Mouse (Mus musculus): ENCODE measurements around the gene Mllt6. TPM values are rescaled to one million over a fixed set of nuclear protein-coding genes. Genes with fewer than 3 reads are reported as not detected.
A peak's percentile ranks its signal among the peaks of the same experiment; 100 is the strongest.

The Mllt6 gene
- total RNA-seq, 2 experiments from 2014 or later, result 58.1 to 61.7 TPM

- no peak for DNase-seq
- intact Hi-C loops (cut with DNase I), result loop anchor here (1.0 kb wide), 1 partner anchor 22 kb away; no protein-coding TSS in a partner anchor
These were observed 23.2 kb downstream of the Mllt6 start for GRCm38 (mm10) chr11:97686322-97686908.

GRCm38 (mm10) chr11:97687061-97687460 is 23.8 kb downstream of the Mllt6 start:
- intact Hi-C loops (cut with DNase I), result loop anchor here (1.0 kb wide), 1 partner anchor 42 kb away; no protein-coding TSS in a partner anchor
- DNase-seq, result no peak

DNA sequence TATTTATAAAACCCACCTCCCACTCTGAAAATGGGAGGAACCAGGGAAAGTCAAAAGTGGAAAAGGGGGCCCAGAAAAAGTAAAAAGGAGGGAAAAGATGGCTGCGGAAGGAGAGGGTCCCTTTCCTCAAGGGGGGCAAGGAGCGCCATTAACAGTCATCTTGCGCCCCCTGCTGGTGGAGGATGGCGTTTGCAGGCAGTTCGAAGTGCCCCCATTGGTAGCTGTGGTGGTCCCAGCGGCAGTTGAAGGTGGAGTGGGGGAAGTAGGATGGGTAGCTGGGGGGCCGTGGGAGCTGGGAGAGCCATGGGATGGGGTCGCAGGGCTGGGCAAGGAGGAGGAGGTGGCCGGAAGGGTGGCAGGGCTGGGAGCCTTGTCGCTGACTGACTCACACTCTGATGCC is 26.6 kb downstream of the Mllt6 start:
- intact Hi-C loops (cut with DNase I), result loop anchor here (2.0 kb wide), 1 partner anchor 201 kb away; no protein-coding TSS in a partner anchor
- peak; percentile 70 to 79 for DNase-seq

- intact Hi-C loops (cut with DNase I), result no loop called here
- no peak for DNase-seq
These were observed 31.2 kb downstream of the Mllt6 start for GRCm38 (mm10) chr11:97694435-97694834.

DNA sequence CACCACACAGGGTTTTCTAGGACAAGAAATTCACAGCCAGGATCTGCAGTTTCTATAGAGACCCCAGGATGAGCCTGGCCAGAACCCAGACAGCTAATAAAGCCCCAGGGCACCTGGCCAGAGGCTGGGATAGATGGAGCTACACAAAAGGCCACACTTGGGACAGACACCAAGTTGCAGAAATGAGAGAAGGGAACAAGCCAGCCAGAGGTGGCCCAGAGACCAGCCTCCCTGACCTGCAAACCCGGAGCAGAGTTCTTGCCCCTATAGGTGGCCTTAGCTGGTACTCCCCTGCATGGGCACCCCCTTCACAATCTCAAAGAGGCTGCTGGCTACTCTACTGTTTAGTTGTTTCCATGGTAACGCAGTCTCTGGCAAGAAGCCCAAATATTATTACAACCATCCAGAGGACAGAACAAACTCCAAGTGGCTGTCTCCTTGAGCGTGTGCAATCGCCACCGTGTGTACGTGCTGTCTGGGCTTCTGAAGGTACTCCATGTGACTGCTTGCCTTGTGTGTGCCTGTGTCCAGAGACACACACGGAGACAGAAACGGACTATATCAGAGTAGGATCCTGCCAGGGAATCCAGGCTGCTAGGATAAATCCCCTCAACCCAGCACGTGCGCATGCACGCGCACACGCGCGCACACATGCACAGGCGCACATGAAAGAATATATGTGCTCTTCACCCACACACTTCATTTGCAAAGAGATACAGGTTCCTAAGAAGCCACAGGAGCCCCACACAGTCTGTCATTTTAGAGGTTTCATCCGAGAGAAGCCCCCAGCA is 31.9 kb downstream of the Mllt6 start:
- DNase-seq, result peak in 1 of 2 experiments; percentile 65
- intact Hi-C loops (cut with DNase I), result no loop called here

DNA sequence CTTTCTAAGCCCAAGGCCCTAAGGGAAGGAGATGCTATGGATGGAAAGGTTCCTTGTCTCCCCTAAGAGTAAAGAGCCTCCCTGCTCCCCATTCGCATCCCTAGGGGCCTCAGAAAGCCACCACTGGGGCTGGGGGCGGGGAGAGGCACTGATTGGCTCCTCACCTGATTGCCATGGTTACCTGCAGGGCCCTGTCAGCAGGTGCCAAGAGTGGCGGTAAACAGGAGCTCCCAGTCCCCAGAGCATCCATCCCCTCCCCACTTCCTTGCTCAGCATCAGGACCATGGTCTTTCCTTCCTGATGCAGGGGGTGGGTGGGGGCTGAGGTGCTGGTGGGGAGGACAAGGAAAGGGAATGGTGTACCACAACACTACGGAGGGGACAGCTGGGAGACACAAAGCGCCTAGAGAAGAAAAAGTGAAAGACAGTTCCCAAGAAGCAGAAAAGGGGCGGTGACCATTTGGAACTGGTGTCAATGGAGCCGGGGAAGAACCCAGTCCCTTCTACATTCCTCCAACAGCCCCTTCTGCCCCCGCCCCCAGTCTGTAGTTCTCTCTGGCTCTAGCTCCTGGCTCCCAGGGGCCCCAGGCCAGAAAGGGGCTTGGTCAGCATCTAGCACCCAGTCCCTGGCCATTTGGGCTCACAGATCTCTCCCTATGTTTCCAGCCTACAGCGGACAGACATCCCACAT is 32.6 kb downstream of the Mllt6 start:
- no peak for DNase-seq
- intact Hi-C loops (cut with DNase I), result no loop called here

DNA sequence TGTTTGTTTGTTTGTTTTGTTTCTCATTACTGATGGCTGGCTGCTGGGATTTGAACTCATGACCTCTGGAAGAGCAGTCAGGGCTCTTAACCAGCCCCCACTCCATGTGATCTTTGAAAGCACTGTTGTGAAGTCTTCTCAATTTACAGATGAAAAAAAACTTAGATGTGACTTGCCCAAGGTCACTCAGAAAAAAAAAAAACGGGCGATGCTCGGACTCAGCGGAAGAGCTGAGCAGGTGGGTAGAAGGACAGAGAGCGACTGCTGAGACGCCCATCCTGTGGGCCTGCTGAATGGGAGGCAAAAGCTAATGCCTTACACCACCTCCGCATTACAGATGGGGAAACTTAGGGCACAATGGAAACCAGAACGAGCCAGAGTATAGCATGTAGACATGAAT is 33.5 kb downstream of the Mllt6 start:
- DNase-seq, result no peak
- intact Hi-C loops (cut with DNase I), result no loop called here

DNA sequence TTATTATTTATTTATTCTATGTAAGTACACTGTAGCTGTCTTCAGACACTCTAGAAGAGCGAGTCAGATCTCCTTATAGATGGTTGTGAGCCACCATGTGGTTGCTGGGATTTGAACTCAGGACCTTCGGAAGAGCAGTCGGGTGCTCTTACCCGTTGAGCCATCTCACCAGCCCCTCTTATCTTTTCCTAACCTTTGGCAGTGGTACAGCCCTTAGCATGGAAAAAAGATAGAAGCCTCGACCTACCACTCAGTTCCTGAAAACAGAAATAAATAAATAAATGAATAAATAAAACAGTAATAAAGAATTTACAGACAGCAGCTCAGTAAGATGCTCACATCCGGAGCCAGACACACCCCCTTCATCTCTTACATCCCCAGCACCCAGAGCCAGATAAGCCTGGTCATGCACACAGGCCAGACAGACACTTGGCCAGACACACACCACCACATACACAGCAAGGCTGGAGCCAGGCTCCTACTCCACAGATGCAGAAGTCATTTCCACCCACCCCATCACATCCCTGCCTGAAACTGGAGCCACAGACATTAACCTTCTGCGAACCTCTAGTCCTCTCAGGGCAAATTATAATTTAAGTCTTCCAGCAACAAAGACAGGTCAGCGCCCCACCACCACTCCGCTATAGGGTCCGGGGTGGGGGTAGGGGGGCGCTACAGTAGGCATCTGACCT is 34.1 kb downstream of the Mllt6 start:
- DNase-seq, result no peak
- intact Hi-C loops (cut with DNase I), result no loop called here

- no peak for DNase-seq
These were observed 34.8 kb downstream of the Mllt6 start for GRCm38 (mm10) chr11:97697891-97698529.

DNA sequence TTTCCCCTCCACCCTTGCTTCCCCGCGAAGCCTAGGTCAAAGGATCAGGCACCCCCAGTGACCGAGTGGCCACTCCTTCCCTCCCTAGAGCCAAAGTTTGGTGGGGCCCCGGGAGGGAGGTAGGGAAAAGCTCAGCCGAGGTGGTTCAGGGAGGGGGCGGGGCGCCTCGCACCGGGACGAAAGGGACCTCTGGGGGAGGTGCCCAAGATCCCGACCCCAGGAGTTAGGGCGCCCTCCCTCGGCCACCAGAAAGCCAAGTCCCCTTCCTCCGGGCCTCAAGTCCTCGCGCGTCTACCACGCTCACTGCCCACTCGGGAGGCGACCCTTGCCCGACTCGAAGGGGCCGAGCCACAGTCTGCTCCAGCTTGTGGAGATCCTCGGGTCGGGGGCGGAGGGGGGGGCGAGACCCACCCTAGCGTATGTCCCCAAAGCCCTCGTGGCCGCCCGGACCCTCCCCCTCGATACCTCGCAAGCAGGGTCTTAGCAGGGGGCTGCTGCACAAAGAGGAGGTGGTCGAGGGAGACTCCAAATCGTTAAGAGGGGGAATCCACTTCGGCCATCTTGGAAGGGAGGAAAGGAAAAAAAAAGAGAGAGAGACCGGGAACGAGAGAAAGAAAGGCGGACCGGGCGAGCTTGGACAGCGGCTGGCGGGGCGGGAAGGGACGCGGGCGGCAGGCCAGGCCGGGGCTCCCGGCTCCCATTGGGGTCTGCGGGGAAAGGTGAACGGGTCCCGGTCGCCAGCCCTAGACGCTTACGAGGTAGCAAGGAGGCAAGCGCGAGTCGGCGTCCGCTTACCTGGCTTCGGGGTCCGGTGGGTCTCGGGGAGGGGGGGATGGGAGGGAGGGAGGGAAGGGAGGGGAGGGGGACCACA is 35.8 kb downstream of the Mllt6 start:
- intact Hi-C loops (cut with DNase I), result loop anchor here (2.0 kb wide), 1 partner anchor 40 kb away; no protein-coding TSS in a partner anchor
- peak; percentile 77 to 84 for DNase-seq

More at GRCm38 (mm10) chr11:97697891-97698529, 34.8 kb downstream of the Mllt6 start:
- intact Hi-C loops (cut with DNase I), result loop anchor here (2.0 kb wide), 1 partner anchor 39 kb away; no protein-coding TSS in a partner anchor

GRCm38 (mm10) chr11:97699626-97700002 is 36.4 kb downstream of the Mllt6 start:
- intact Hi-C loops (cut with DNase I), result loop anchor here (2.0 to 5.0 kb wide), 2 partner anchors 41 to 288 kb away; partner anchors contain the start of gene Plxdc1
- DNase-seq, result peak; percentile 80 to 87

GRCm38 (mm10) chr11:97700003-97700745 is 37.0 kb downstream of the Mllt6 start, which contains the start of gene Pcgf2:
Pcgf2 (minus strand) TSS chr11:97700497.
- intact Hi-C loops (cut with DNase I), result loop anchor here (5.0 kb wide), 1 partner anchor 287 kb away; the partner anchor contains the start of gene Plxdc1
- peak; percentile 87 to 88 for DNase-seq

DNA sequence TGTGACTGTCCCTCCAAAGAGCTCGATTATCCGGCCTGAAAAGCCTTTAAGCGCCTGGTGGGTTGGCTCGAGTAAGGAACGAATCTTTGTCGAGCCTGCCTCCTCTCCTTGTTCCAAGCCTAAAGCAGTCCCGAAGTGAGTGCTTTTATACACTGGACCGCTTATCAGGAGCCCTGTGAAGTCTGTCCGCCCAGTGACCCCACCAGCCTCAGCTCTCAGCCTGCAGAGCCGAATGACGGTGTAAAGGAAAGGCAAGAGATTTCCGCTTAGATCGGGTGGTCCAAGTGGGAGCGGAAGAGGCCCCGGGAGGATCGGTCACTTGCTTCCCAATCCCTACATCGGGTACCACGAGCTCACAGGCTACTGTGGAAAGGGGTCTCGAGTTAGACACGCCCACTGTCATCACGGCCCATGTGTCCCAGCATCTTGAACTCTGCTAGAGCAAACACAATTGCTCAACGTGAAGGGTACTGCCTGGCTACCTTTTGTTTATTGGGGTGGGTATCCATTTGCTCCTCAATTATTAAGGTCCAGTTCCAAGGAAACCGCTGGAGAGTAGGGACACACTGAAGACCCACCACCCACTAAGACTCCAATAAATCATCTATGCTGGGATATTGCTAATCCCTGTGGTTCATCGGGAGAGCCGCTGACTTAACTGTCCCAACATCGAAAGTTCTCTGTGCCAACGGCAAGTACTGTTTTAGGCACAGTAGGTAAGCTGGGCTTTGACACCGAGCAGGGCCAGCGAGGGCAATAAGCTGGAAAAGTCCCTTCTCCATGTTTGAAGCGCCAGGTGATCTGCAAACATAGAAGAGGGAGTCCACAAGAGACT is 37.7 kb downstream of the Mllt6 start:
- peak in 1 of 2 experiments; percentile 37 for DNase-seq
- intact Hi-C loops (cut with DNase I), result loop anchor here (5.0 kb wide), 1 partner anchor 286 kb away; the partner anchor contains the start of gene Plxdc1

- intact Hi-C loops (cut with DNase I), result loop anchor here (5.0 kb wide), 1 partner anchor 286 kb away; the partner anchor contains the start of gene Plxdc1
- DNase-seq, result no peak
These were observed 38.6 kb downstream of the Mllt6 start for GRCm38 (mm10) chr11:97701581-97702392.

GRCm38 (mm10) chr11:97702393-97702745 is 39.2 kb downstream of the Mllt6 start:
- intact Hi-C loops (cut with DNase I), result loop anchor here (5.0 kb wide), 1 partner anchor 285 kb away; the partner anchor contains the start of gene Plxdc1

More at GRCm38 (mm10) chr11:97702393-97702745, 39.2 kb downstream of the Mllt6 start:
- peak; percentile 90 to 93 for DNase-seq
